Mouse (Mus musculus): ENCODE measurements around the gene Spop. TPM values are rescaled to one million over a fixed set of nuclear protein-coding genes. Genes with fewer than 3 reads are reported as not detected.
A peak's percentile ranks its signal among the peaks of the same experiment; 100 is the strongest.

The Spop gene
- polyA plus RNA-seq, 1 experiment from 2014 or later: 103 TPM

DNA sequence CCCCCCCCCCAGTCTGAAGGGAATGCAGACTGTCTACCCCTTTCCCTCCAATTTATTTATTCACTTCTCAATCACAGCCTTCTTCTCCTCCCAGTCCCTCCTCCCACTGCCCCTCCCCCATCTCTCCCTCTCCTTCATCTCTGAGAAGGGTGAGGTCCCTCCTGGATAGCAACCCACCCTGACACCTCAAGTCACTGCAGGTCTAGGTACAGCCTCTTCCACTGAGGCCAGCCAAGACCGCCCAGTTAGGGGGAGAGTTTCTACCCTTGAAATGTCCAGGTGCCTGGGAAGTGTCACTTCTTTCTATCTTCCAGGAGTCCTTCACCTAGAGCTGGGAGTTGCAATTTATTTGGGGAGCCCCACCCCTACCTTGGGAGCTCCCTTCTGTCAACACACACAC, 98.0 kb downstream of the Spop start:
- DNase-seq (ENCODE audit: low spot score): no peak
- H3K27me3 ChIP-seq (ENCODE audit: insufficient read depth, poor library complexity, severe bottlenecking): peaks cover 95% of the 10 kb centered on the region
- 76% methylated on average over 1 of the region's 1 CpGs for WGBS
- H3K4me1 ChIP-seq: peaks cover 49% of the 10 kb centered on the region
- no peaks in the 10 kb centered on the region for H3K36me3 ChIP-seq
- no peaks in the 10 kb centered on the region for H3K9me3 ChIP-seq
- H3K4me3 ChIP-seq: no peak overlapping the region
- no peak overlapping the region for H3K27ac ChIP-seq

- Histone ChIP-seq H3K4me3 (no peak overlapping the region), H3K9me3 (no peaks in the 10 kb centered on the region), H3K4me1 (peaks cover 50% of the 10 kb centered on the region), H3K27me3 (ENCODE audit: insufficient read depth, poor library complexity, severe bottlenecking) (peaks cover 95% of the 10 kb centered on the region), H3K36me3 (no peaks in the 10 kb centered on the region), H3K27ac (no peak overlapping the region)
- DNase-seq (ENCODE audit: low spot score): no peak
- WGBS: 74% methylated on average over 6 of the region's 6 CpGs
Observed at GRCm38 (mm10) chr11:95512383-95512782, 98.5 kb downstream of the Spop start.

DNA sequence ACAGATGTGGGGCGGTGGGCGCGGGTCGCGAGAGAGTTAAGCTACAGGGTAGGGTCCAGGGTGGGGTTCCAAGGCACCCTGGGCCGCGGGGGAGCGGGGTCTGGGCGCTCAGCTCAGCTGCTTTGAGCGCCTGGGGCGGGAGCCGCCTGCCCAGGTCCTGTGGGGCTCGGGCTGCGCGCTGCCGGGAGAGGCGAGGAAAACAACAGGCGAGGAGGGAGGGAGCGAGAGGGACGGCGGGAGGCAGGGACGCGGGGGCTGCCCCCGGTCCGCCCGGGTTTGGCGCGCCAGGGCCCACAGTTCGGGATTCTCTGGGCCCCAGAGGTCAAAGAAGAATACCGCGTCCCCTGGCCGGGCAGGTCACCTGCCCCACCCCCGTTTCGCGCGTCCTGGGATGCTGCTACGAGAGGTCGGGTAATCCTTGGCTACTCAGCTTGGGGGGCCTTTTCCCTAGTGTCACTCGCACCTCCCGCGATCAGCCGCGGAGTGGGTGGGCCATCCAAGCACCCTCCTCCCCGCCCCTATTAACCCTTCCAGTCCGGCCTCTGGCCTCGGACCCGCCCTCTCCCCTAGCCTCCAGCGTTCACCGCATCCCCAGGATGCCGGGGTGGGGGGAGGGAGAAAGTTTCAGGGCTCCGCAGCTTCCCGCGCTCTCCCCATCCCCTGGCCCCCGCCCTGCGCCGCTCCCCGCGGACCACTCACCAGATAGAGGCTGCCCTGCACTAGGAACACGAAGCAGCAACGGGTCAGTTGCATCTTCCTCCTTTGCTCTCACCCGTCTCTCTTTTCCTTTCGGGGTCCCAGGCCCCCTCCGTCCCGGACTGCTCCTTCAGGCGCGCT, 99.8 kb downstream of the Spop start:
- peak overlapping the region; percentile 67 for H3K27ac ChIP-seq
- peaks cover 91% of the 10 kb centered on the region for H3K27me3 ChIP-seq (ENCODE audit: insufficient read depth, poor library complexity, severe bottlenecking)
- H3K9me3 ChIP-seq: no peaks in the 10 kb centered on the region
- H3K4me1 ChIP-seq: peaks cover 40% of the 10 kb centered on the region
- no peaks in the 10 kb centered on the region for H3K36me3 ChIP-seq
- under 1% methylated on average over 62 of the region's 66 CpGs for WGBS
- DNase-seq (ENCODE audit: low spot score): no peak
- H3K4me3 ChIP-seq: peak overlapping the region; percentile 71

- H3K4me1 ChIP-seq: peaks cover 42% of the 10 kb centered on the region
- H3K36me3 ChIP-seq: no peaks in the 10 kb centered on the region
- no peaks in the 10 kb centered on the region for H3K9me3 ChIP-seq
- peak within 1 kb of the TSS; percentile 67 for H3K27ac ChIP-seq
- WGBS: under 1% methylated on average over 66 of the region's 66 CpGs
- DNase-seq (ENCODE audit: low spot score): no peak
- peaks cover 91% of the 10 kb centered on the region for H3K27me3 ChIP-seq (ENCODE audit: insufficient read depth, poor library complexity, severe bottlenecking)
- H3K4me3 ChIP-seq: peak within 1 kb of the TSS; percentile 71
Observed at GRCm38 (mm10) chr11:95514298-95514861, 100.5 kb downstream of the Spop start, which contains the start of gene Nxph3. TSS of gene Nxph3 (minus strand) at chr11:95514570.

DNA sequence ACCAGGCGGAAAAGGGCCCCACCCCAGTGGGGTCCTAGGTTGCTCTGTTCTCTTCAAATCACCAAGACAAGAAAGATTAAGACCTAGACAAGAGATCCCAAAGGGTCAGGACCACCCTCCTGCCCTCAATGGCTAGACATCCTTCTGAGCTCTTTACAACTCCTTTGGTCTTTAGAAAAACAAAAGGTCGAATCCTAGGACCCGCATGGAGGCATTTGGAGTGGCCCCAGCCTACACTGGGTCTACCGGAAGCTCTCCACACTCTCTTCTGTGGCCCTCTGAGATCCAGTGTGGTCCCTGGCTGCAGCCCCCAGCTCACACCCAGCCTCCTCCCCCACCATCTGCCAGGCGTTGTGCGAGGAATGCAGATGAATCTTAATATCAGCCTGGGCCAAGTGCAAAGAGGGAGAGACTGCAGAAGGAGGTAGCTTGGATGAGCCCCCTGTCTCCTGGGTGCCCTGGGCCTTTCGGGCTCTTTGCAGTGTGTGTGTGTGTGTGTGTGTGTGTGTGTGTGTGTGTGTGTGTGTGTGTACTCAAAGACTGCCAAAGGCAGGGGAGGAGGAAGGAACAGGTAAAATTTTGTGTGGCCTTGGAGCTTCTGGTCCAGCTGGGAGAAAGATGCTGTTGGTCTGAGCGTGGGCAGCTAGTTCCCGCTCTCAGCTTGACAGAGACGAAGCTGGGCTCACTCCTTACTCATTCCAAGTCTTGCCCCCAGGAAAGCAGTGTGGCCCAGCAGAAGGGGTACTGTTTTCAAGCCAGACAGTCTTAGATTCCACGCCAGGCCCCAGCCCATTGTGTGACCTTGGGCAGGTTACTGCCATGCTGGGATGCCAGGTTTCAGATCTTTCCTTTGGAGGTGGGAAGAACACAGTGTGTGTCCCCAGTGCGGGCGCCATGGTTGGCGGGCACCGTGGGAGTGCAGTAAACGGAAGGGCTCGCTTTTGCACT, 101.8 kb downstream of the Spop start:
- peaks cover 48% of the 10 kb centered on the region for H3K4me1 ChIP-seq
- H3K27me3 ChIP-seq (ENCODE audit: insufficient read depth, poor library complexity, severe bottlenecking): peaks cover 89% of the 10 kb centered on the region
- no peaks in the 10 kb centered on the region for H3K36me3 ChIP-seq
- no peaks in the 10 kb centered on the region for H3K9me3 ChIP-seq
- peak overlapping the region; percentile 47 for H3K27ac ChIP-seq
- no peak overlapping the region for H3K4me3 ChIP-seq
- no peak for DNase-seq (ENCODE audit: low spot score)
- WGBS: 37% methylated on average over 17 of the region's 17 CpGs

GRCm38 (mm10) chr11:95516491-95516911, 102.6 kb downstream of the Spop start:
- Histone ChIP-seq H3K9me3 (no peaks in the 10 kb centered on the region), H3K4me1 (peaks cover 53% of the 10 kb centered on the region), H3K4me3 (0 out of 2 replicates have a peak overlapping the region, but pooled peaks have one; percentile 6), H3K27me3 (ENCODE audit: insufficient read depth, poor library complexity, severe bottlenecking) (peaks cover 81% of the 10 kb centered on the region), H3K36me3 (no peaks in the 10 kb centered on the region), H3K27ac (0 out of 2 replicates have a peak overlapping the region, but pooled peaks have one; percentile 47)
- no peak for DNase-seq (ENCODE audit: low spot score)
- WGBS: 4% methylated on average over 5 of the region's 5 CpGs

GRCm38 (mm10) chr11:95517162-95517561, 103.3 kb downstream of the Spop start:
- Histone ChIP-seq H3K36me3 (no peaks in the 10 kb centered on the region), H3K27me3 (ENCODE audit: insufficient read depth, poor library complexity, severe bottlenecking) (peaks cover 74% of the 10 kb centered on the region), H3K9me3 (no peaks in the 10 kb centered on the region), H3K27ac (peak overlapping the region; percentile 47; the same call in 1 of the 2 replicates), H3K4me3 (no peak overlapping the region), H3K4me1 (peaks cover 54% of the 10 kb centered on the region)
- DNase-seq (ENCODE audit: low spot score): no peak
- WGBS: 64% methylated on average over 6 of the region's 6 CpGs

- Histone ChIP-seq H3K27ac (no peak overlapping the region), H3K27me3 (ENCODE audit: insufficient read depth, poor library complexity, severe bottlenecking) (peaks cover 53% of the 10 kb centered on the region), H3K4me3 (no peak overlapping the region), H3K9me3 (no peaks in the 10 kb centered on the region), H3K36me3 (no peaks in the 10 kb centered on the region), H3K4me1 (peaks cover 42% of the 10 kb centered on the region)
- WGBS: 56% methylated on average over 10 of the region's 10 CpGs
- no peak for DNase-seq (ENCODE audit: low spot score)
Observed at GRCm38 (mm10) chr11:95519299-95519698, 105.4 kb downstream of the Spop start.

DNA sequence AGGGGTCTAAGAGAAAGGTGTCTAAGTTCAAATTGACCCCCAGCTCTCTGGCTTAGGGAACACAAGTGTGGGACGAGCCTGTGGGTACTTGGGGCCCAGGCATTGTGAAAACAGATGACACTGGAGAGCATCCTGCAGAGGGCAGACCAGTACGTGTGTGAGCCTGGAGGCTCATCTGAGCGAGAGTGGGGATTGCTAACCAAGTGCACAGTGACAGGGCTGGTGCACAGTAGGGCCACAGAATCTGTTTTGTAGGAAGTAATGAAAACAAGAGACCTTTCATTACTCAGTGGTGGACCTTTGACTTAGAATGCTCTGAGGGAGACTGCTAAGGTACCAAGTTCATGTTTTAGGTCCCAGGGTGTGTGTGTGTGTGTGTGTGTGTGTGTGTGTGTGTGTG, 106.1 kb downstream of the Spop start:
- no peaks in the 10 kb centered on the region for H3K36me3 ChIP-seq
- H3K27ac ChIP-seq: 0 out of 2 replicates have a peak overlapping the region, but pooled peaks have one; percentile 38
- peaks cover 37% of the 10 kb centered on the region for H3K4me1 ChIP-seq
- H3K27me3 ChIP-seq (ENCODE audit: insufficient read depth, poor library complexity, severe bottlenecking): peaks cover 51% of the 10 kb centered on the region
- DNase-seq (ENCODE audit: low spot score): no peak
- no peak overlapping the region for H3K4me3 ChIP-seq
- WGBS: 56% methylated on average over 3 of the region's 3 CpGs
- no peaks in the 10 kb centered on the region for H3K9me3 ChIP-seq

DNA sequence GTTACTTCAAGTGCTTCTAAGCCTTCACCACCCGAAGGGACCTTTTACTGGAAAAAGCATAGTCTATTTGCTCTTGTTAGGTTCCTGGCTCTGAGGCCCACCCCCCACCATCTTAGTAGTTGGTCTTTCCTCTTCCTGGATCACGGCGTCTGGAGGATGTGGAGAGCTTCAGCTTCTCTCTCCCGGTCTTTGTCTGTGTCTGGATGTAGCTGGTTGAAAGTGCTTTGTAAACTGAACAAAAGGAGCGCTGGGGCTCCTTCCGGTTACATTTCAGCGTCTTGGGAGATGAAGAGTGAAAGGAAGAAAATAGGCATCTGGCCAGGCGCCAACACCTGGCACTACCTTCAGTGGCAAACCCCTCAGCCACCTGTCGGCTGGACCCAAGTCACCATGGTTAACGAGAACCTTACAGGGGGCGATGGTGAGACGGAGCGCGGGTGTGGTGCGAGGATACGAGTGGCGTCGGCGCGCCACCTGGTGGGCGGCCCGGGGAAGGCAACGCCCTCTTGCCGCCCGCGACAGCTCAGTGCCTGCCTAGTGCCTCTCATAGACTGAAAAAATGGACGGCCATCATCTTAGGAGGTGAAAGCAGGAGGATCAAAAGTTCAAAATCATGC, 106.7 kb downstream of the Spop start:
- DNase-seq (ENCODE audit: low spot score): peak; percentile 91
- peaks cover 48% of the 10 kb centered on the region for H3K27me3 ChIP-seq (ENCODE audit: insufficient read depth, poor library complexity, severe bottlenecking)
- H3K9me3 ChIP-seq: no peaks in the 10 kb centered on the region
- H3K27ac ChIP-seq: peak overlapping the region; percentile 38; the same call in 1 of the 2 replicates
- H3K4me3 ChIP-seq: peak overlapping the region; percentile 43
- H3K36me3 ChIP-seq: no peaks in the 10 kb centered on the region
- peaks cover 31% of the 10 kb centered on the region for H3K4me1 ChIP-seq
- WGBS: 9% methylated on average over 27 of the region's 27 CpGs

DNA sequence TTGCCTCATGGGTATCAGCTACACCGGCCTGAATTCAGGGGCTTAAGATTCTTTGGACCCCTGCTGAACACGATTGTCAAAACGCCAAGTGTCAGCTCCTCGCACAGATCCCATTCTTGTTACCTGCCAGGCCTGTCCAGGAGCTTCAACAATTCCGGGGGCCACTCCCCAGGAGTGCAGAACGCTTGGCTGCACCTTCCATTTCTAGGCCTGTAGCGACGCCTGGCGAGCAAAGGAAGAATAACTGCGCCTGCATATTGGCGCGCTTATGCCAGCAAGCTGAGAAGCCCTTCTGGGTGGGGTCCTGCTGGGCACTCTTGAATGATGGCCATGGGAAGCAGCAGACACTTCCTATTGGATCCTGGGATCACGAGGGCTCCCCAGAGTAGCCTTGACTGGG, 107.7 kb downstream of the Spop start:
- peak overlapping the region; percentile 46 for H3K4me3 ChIP-seq
- 1% methylated on average over 13 of the region's 13 CpGs for WGBS
- H3K27me3 ChIP-seq (ENCODE audit: insufficient read depth, poor library complexity, severe bottlenecking): peaks cover 40% of the 10 kb centered on the region
- H3K36me3 ChIP-seq: no peaks in the 10 kb centered on the region
- no peaks in the 10 kb centered on the region for H3K9me3 ChIP-seq
- peak overlapping the region; percentile 17; the same call in 1 of the 2 replicates for H3K27ac ChIP-seq
- peak; percentile 92 for DNase-seq (ENCODE audit: low spot score)
- H3K4me1 ChIP-seq: peaks cover 21% of the 10 kb centered on the region

- DNase-seq (ENCODE audit: low spot score): no peak
- WGBS: 85% methylated on average over 8 of the region's 8 CpGs
Observed at GRCm38 (mm10) chr11:95527307-95527706, 113.4 kb downstream of the Spop start.

More at GRCm38 (mm10) chr11:95527307-95527706, 113.4 kb downstream of the Spop start:
- H3K4me1 ChIP-seq: no peaks in the 10 kb centered on the region
- H3K27me3 ChIP-seq (ENCODE audit: insufficient read depth, poor library complexity, severe bottlenecking): peaks cover 11% of the 10 kb centered on the region; the same call in 1 of the 2 replicates
- no peak overlapping the region for H3K4me3 ChIP-seq
- no peak overlapping the region for H3K27ac ChIP-seq
- H3K9me3 ChIP-seq: no peaks in the 10 kb centered on the region
- no peaks in the 10 kb centered on the region for H3K36me3 ChIP-seq
